Mouse (Mus musculus): ENCODE measurements at regions not wholly inside any gene's neighbourhood (a gene's known extent, or its start where the extent isn't known, plus 50 kb on each side); places are given as distances from the start of the nearest gene placed in this dataset.

- no peak for DNase-seq (ENCODE audit: low spot score in 2 of 2)
Measured at GRCm38 (mm10) chr4:69973566-69973965, 436.7 kb downstream of the Cdk5rap2 start.

- no peak for DNase-seq (ENCODE audit: low spot score in 2 of 2)
Measured at GRCm38 (mm10) chr4:69971721-69972120, 438.5 kb downstream of the Cdk5rap2 start.

GRCm38 (mm10) chr4:69968424-69968823 lies 441.8 kb downstream of the Cdk5rap2 start:
- DNase-seq (ENCODE audit: low spot score in 2 of 2) = no peak

Measured in right cerebral cortex, postnatal 10 days (tissue).